Mouse (Mus musculus) stomach, embryonic 16.5 days (tissue): ENCODE measurements around the gene H2-T22. TPM values are rescaled to one million over a fixed set of nuclear protein-coding genes. Genes with fewer than 3 reads are reported as not detected.
A peak's percentile ranks its signal among the peaks of the same experiment; 100 is the strongest.
"Not testable (repeated sequence)": the region's sequence is repeated elsewhere in the genome, so short reads cannot be mapped to it uniquely, and the experiment has no call there.

Experiments used
- ATAC-seq: fragments of 200-750 bp; cut with Nextera tagmentation; 2 replicates; pipeline ENCODE4 v1.8.0; 2017; ENCODE audit warnings: moderate number of reproducible peaks, moderate TSS enrichment; ENCODE audit not compliant: insufficient read depth, low FRiP score
- H3K27ac ChIP-seq: fragments of 300-500 bp; sonication (generic); 2 replicates; pipeline ENCODE4 v1.5.1; 2014; ENCODE audit warnings: low read length
- H3K27me3 ChIP-seq: fragments of 300-500 bp; sonication (generic); 2 replicates; pipeline ENCODE4 v1.6.1; 2014; ENCODE audit warnings: low read length, control low read depth, mixed read lengths; ENCODE audit not compliant: control insufficient read depth, insufficient read depth
- H3K36me3 ChIP-seq: fragments of 300-500 bp; sonication (generic); 2 replicates; pipeline ENCODE4 v1.6.1; 2014; ENCODE audit warnings: low read length; ENCODE audit not compliant: control insufficient read depth, insufficient read depth
- H3K4me1 ChIP-seq: fragments of 300-500 bp; sonication (generic); 2 replicates; pipeline ENCODE4 v1.6.1; 2014; ENCODE audit warnings: low read length, control low read depth, mixed read lengths; ENCODE audit not compliant: control insufficient read depth, insufficient read depth
- H3K4me2 ChIP-seq: fragments of 300-500 bp; sonication (generic); 2 replicates; pipeline ENCODE4 v1.6.1; 2014; ENCODE audit warnings: low read depth, low read length, mixed read lengths
- H3K4me3 ChIP-seq: fragments of 300-500 bp; sonication (generic); replicated peaks from 2 replicates; pipeline ENCODE4 v1.5.1; 2014; ENCODE audit warnings: mild to moderate bottlenecking, low read length
- H3K9ac ChIP-seq: fragments of 300-500 bp; sonication (generic); 2 replicates; pipeline ENCODE4 v1.6.1; 2014; ENCODE audit warnings: low read length
- H3K9me3 ChIP-seq: fragments of 300-500 bp; sonication (generic); replicated peaks from 2 replicates; pipeline ENCODE4 v1.6.1; 2016; ENCODE audit warnings: low read length, control low read depth; ENCODE audit not compliant: control insufficient read depth
- WGBS: fragments of 180-500 bp; shearing (Covaris S2); extraction: QIAGEN DNeasy Blood & Tissue Kit; methylation state at CpG from one replicate; pipeline ENCODE4 v1.1.7; 2014; 5-methylcytosine and 5-hydroxymethylcytosine counted together
- polyA plus RNA-seq: library from polyadenylated mRNA; unstranded; fragments of >200 nt; fragmentation: Nextera tagmentation; extraction: Ambion mirVana; gene quantifications from 2 replicates; pipeline ENCODE4 v1.2.1, GENCODE M21; 2015

H2-T22 gene
- polyA plus RNA-seq, 1 experiment from 2014 or later = 19.9 TPM

GRCm38 (mm10) chr17:36022098-36022497, 20.4 kb downstream of the H2-T22 start:
- Histone ChIP-seq H3K27ac (no peak overlapping the region), H3K4me1 (peaks cover 9% of the 10 kb centered on the region), H3K4me2 (no peak overlapping the region), H3K4me3 (no peak overlapping the region), H3K9me3 (no peaks in the 10 kb centered on the region), H3K36me3 (no peaks in the 10 kb centered on the region), H3K9ac (no peak overlapping the region), H3K27me3 (no peaks in the 10 kb centered on the region)
- WGBS = 92% methylated on average over 9 of the region's 9 CpGs
- no peak for ATAC-seq

GRCm38 (mm10) chr17:36021309-36021708, 21.2 kb downstream of the H2-T22 start:
- no peak for ATAC-seq
- WGBS = 88% methylated on average over 1 of the region's 1 CpGs
- Histone ChIP-seq H3K4me1 (peaks cover 9% of the 10 kb centered on the region), H3K9me3 (no peaks in the 10 kb centered on the region), H3K36me3 (no peaks in the 10 kb centered on the region), H3K4me2 (peak overlapping the region; percentile 28; the same call in 1 of the 2 replicates), H3K4me3 (no peak overlapping the region), H3K27ac (peak overlapping the region; percentile 23; the same call in 1 of the 2 replicates), H3K27me3 (no peaks in the 10 kb centered on the region), H3K9ac (no peak overlapping the region)

- ATAC-seq = peak; percentile 81
- Histone ChIP-seq H3K9me3 (no peaks in the 10 kb centered on the region), H3K4me3 (peak within 1 kb of the TSS; percentile 26), H3K27me3 (no peaks in the 10 kb centered on the region), H3K27ac (peak within 1 kb of the TSS; percentile 58), H3K36me3 (no peaks in the 10 kb centered on the region), H3K4me1 (peaks cover 9% of the 10 kb centered on the region), H3K4me2 (peak within 1 kb of the TSS; percentile 28), H3K9ac (no peak within 1 kb of the TSS)
- 28% methylated on average over 15 of the region's 15 CpGs for WGBS
These were observed 22.1 kb downstream of the H2-T22 start, which contains the start of gene H2-T24 for GRCm38 (mm10) chr17:36020191-36021073. H2-T24 (minus strand) TSS chr17:36020560.

- Histone ChIP-seq H3K9me3 (no peaks in the 10 kb centered on the region), H3K4me3 (no peak overlapping the region), H3K4me2 (no peak overlapping the region), H3K36me3 (peaks cover 6% of the 10 kb centered on the region; the same call in 1 of the 2 replicates), H3K4me1 (peaks cover 9% of the 10 kb centered on the region), H3K9ac (no peak overlapping the region), H3K27ac (0 out of 2 replicates have a peak overlapping the region, but pooled peaks have one; percentile 8), H3K27me3 (no peaks in the 10 kb centered on the region)
- no peak for ATAC-seq
- WGBS = 70% methylated on average over 3 of the region's 3 CpGs
These were observed 23.0 kb downstream of the H2-T22 start for GRCm38 (mm10) chr17:36019519-36019918.

GRCm38 (mm10) chr17:36018979-36019378, 23.6 kb downstream of the H2-T22 start:
- ATAC-seq = no peak
- Histone ChIP-seq H3K4me1 (peaks cover 5% of the 10 kb centered on the region), H3K27ac (no peak overlapping the region), H3K4me2 (no peak overlapping the region), H3K4me3 (no peak overlapping the region), H3K36me3 (peaks cover 11% of the 10 kb centered on the region; the same call in 1 of the 2 replicates), H3K27me3 (no peaks in the 10 kb centered on the region), H3K9me3 (no peaks in the 10 kb centered on the region), H3K9ac (no peak overlapping the region)
- WGBS = 49% methylated on average over 2 of the region's 2 CpGs

- Histone ChIP-seq H3K9me3 (no peaks in the 10 kb centered on the region), H3K4me3 (no peak overlapping the region), H3K27me3 (no peaks in the 10 kb centered on the region), H3K4me2 (no peak overlapping the region), H3K4me1 (no peaks in the 10 kb centered on the region), H3K36me3 (peaks cover 11% of the 10 kb centered on the region; the same call in 1 of the 2 replicates), H3K9ac (no peak overlapping the region), H3K27ac (no peak overlapping the region)
- WGBS = 83% methylated on average over 5 of the region's 5 CpGs
- ATAC-seq = no peak
These were observed 25.5 kb downstream of the H2-T22 start for GRCm38 (mm10) chr17:36017046-36017445.

- ATAC-seq = no peak
- Histone ChIP-seq H3K9me3 (no peaks in the 10 kb centered on the region), H3K4me3 (no peak overlapping the region), H3K27ac (no peak overlapping the region), H3K4me1 (no peaks in the 10 kb centered on the region), H3K27me3 (no peaks in the 10 kb centered on the region), H3K4me2 (no peak overlapping the region), H3K9ac (no peak overlapping the region), H3K36me3 (peaks cover 11% of the 10 kb centered on the region; the same call in 1 of the 2 replicates)
- WGBS = 92% methylated on average over 5 of the region's 5 CpGs
These were observed 27.6 kb downstream of the H2-T22 start for GRCm38 (mm10) chr17:36014977-36015376.

GRCm38 (mm10) chr17:36004409-36004808, 38.1 kb downstream of the H2-T22 start:
- not testable (repeated sequence) for H3K4me1 ChIP-seq, H3K9ac ChIP-seq, H3K4me3 ChIP-seq, H3K4me2 ChIP-seq, ATAC-seq, H3K9me3 ChIP-seq, H3K27ac ChIP-seq, H3K27me3 ChIP-seq, H3K36me3 ChIP-seq
- 88% methylated on average over 7 of the region's 7 CpGs for WGBS

GRCm38 (mm10) chr17:36003331-36003730, 39.2 kb downstream of the H2-T22 start:
- H3K36me3 ChIP-seq = no peaks in the 10 kb centered on the region
- WGBS = 94% methylated on average over 7 of the region's 7 CpGs
- no peak for ATAC-seq
- H3K9me3 ChIP-seq = 0 out of 2 replicates have a peak, but pooled peaks cover 4% of the 10 kb centered on the region
- H3K4me2 ChIP-seq = no peak overlapping the region
- H3K4me3 ChIP-seq = no peak overlapping the region
- H3K27me3 ChIP-seq = no peaks in the 10 kb centered on the region
- H3K27ac ChIP-seq = no peak overlapping the region
- H3K9ac ChIP-seq = no peak overlapping the region
- 0 out of 2 replicates have a peak, but pooled peaks cover 3% of the 10 kb centered on the region for H3K4me1 ChIP-seq
